Mouse (Mus musculus): Measurements from ENCODE around the gene Nkiras2. TPM values are rescaled to one million over a fixed set of nuclear protein-coding genes. Genes with fewer than 3 reads are reported as not detected.
"Not testable (repeated sequence)": the region's sequence is repeated elsewhere in the genome, so short reads cannot be mapped to it uniquely, and the experiment has no call there.

Gene Nkiras2
- polyA plus RNA-seq, 1 experiment from 2014 or later, result 58.7 TPM

DNA sequence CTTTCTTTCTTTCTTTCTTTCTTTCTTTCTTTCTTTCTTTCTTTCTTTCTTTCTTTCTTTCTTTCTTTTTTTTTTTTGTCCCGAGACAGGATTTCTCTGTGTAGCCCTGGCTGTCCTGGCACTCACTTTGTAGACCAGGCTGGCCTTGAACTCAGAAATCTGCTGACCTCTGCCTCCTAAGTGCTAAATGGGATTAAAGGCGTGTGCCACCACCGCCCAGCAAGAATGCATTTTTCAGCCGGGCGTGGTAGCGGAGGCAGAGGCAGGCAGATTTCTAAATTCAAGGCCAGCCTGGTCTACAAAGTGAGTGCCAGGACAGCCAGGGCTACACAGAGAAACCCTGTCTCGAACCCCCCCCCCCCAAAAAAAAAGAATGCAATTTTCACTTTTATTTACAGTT is 2.2 kb upstream of the Nkiras2 start:
- not testable (repeated sequence) for H3K36me3 ChIP-seq; ATAC-seq (ENCODE audit: borderline replicate concordance, extremely low read depth, low FRiP score, low TSS enrichment); H3K9ac ChIP-seq; H3K27ac ChIP-seq; H3K27me3 ChIP-seq; H3K4me2 ChIP-seq; H3K9me3 ChIP-seq; H3K4me3 ChIP-seq
- peaks cover 23% of the 10 kb centered on the region for H3K4me1 ChIP-seq
- WGBS, result 87% methylated on average over 7 of the region's 7 CpGs

DNA sequence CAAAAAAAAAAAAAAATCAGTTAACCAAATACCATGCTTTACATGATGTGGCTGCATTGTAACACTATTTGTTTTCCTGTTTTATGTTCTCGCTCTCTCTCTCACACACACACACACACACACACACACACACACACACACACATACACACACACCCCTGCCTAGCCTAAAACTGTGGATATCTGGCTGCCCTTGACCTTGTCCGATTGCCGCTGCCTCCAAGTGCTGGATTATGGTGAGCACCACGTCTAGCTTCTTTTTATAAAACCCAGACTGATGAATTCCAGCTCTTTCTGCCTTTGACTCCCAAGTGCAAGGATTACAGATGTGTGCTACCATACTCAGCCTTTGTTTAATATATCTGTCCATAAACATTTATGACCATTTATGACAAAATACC is 1.6 kb upstream of the Nkiras2 start:
- Histone ChIP-seq H3K27me3 (no peaks in the 10 kb centered on the region), H3K4me3 (peak overlapping the region; percentile 81), H3K27ac (no peak overlapping the region), H3K9me3 (no peaks in the 10 kb centered on the region), H3K9ac (0 out of 2 replicates have a peak overlapping the region, but pooled peaks have one; percentile 70), H3K4me1 (peaks cover 27% of the 10 kb centered on the region), H3K4me2 (peak overlapping the region; percentile 85), H3K36me3 (no peaks in the 10 kb centered on the region)
- no peak for ATAC-seq (ENCODE audit: borderline replicate concordance, extremely low read depth, low FRiP score, low TSS enrichment)
- 89% methylated on average over 4 of the region's 4 CpGs for WGBS

- peak overlapping the region; percentile 92 for H3K27ac ChIP-seq
- peaks cover 35% of the 10 kb centered on the region for H3K4me1 ChIP-seq
- peak overlapping the region; percentile 85 for H3K4me2 ChIP-seq
- H3K4me3 ChIP-seq, result peak overlapping the region; percentile 81
- no peaks in the 10 kb centered on the region for H3K9me3 ChIP-seq
- under 1% methylated on average over 39 of the region's 40 CpGs for WGBS
- peak overlapping the region; percentile 70 for H3K9ac ChIP-seq
- peaks cover 1% of the 10 kb centered on the region; the same call in 1 of the 2 replicates for H3K36me3 ChIP-seq
- no peaks in the 10 kb centered on the region for H3K27me3 ChIP-seq
- ATAC-seq (ENCODE audit: borderline replicate concordance, extremely low read depth, low FRiP score, low TSS enrichment), result peak; percentile 94
Observed at GRCm38 (mm10) chr11:100619485-100619975, 486 bp downstream of the Nkiras2 start.

- no peak for ATAC-seq (ENCODE audit: borderline replicate concordance, extremely low read depth, low FRiP score, low TSS enrichment)
- Histone ChIP-seq H3K27ac (peak within 1 kb of the TSS; percentile 92), H3K4me1 (peaks cover 37% of the 10 kb centered on the region), H3K9ac (peak within 1 kb of the TSS; percentile 70), H3K9me3 (no peaks in the 10 kb centered on the region), H3K4me3 (peak within 1 kb of the TSS; percentile 81), H3K36me3 (peaks cover 6% of the 10 kb centered on the region; the same call in 1 of the 2 replicates), H3K4me2 (peak within 1 kb of the TSS; percentile 85), H3K27me3 (no peaks in the 10 kb centered on the region)
- 3% methylated on average over 11 of the region's 11 CpGs for WGBS
Observed at GRCm38 (mm10) chr11:100619982-100620381, 938 bp downstream of the Nkiras2 start, which contains the start of gene Dnajc7. Gene Dnajc7, minus strand, starts transcription at chr11:100620168.

GRCm38 (mm10) chr11:100622714-100623113 is 3.7 kb downstream of the Nkiras2 start:
- ATAC-seq (ENCODE audit: borderline replicate concordance, extremely low read depth, low FRiP score, low TSS enrichment), result peak; percentile 88
- Histone ChIP-seq H3K27me3 (no peaks in the 10 kb centered on the region), H3K4me1 (peaks cover 35% of the 10 kb centered on the region), H3K9ac (peak overlapping the region; percentile 90), H3K36me3 (peaks cover 17% of the 10 kb centered on the region), H3K9me3 (no peaks in the 10 kb centered on the region), H3K4me3 (peak overlapping the region; percentile 94), H3K27ac (peak overlapping the region; percentile 88), H3K4me2 (peak overlapping the region; percentile 61)
- 2% methylated on average over 24 of the region's 24 CpGs for WGBS

DNA sequence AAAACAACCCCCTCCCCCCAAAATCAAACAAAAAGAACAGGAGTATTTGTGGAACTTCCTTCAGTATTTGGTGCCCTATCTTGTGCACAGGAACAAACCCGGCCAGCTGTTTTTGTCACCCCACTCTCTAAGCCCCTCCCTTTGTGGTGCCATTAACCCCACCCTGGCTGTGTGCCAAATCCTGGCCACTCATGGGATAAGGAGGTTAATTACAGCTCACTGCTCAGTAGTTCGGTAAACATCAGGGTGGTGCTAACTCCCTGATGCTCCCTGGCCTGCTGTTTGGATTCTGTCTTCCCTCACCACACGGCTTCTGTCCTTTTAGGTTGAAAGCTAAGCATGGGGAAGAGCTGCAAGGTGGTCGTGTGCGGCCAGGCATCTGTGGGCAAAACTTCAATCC is 4.8 kb downstream of the Nkiras2 start:
- H3K27me3 ChIP-seq, result no peaks in the 10 kb centered on the region
- peak overlapping the region; percentile 94 for H3K4me3 ChIP-seq
- peaks cover 32% of the 10 kb centered on the region for H3K4me1 ChIP-seq
- 28% methylated on average over 5 of the region's 5 CpGs for WGBS
- H3K36me3 ChIP-seq, result peaks cover 17% of the 10 kb centered on the region
- no peaks in the 10 kb centered on the region for H3K9me3 ChIP-seq
- peak overlapping the region; percentile 90; the same call in 1 of the 2 replicates for H3K9ac ChIP-seq
- no peak for ATAC-seq (ENCODE audit: borderline replicate concordance, extremely low read depth, low FRiP score, low TSS enrichment)
- H3K4me2 ChIP-seq, result peak overlapping the region; percentile 61
- no peak overlapping the region for H3K27ac ChIP-seq

DNA sequence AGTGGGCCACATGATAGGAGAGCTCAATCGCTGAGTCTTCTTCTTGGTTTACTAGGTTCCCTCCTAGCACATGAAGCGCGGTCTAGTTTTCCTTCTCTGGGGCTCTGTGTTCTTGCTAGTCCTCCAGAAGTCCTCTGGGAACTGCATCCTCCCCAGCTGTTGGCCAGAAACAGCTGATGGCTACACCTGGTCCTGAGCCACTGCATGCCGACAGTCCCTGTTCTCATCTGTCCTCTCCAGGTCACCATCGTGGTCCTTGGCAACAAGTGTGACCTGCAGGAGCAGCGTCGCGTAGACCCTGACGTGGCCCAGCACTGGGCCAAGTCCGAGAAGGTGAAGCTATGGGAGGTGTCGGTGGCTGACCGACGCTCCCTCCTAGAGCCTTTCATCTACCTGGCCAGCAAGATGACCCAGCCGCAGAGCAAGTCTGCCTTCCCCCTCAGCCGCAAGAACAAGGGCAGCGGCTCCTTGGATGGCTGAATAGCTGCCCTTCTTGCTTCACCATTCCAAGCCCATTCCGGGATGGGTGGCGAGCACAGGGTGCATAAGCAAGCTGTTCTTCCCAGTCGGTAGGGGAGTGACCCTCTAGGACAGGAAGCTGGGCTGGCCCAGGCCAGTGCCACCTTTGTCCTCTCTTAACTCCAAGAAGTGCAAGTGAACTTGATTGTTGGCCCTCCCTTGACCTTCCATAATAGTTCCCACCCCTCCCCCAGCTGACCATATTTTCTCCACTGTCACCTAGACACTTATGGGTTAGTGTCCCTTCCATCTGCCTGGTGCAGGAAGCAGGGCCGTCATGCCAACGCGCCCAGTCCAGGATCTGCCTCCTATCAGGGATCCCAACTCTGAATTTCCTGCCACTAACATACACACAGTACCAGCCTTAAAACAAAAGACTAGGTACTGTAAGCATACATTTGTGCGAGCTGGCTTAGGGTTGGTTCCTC is 7.0 kb downstream of the Nkiras2 start:
- Histone ChIP-seq H3K4me3 (no peak overlapping the region), H3K9ac (no peak overlapping the region), H3K4me1 (peaks cover 27% of the 10 kb centered on the region), H3K36me3 (peaks cover 17% of the 10 kb centered on the region), H3K27me3 (no peaks in the 10 kb centered on the region), H3K9me3 (no peaks in the 10 kb centered on the region), H3K27ac (0 out of 2 replicates have a peak overlapping the region, but pooled peaks have one; percentile 2), H3K4me2 (no peak overlapping the region)
- 90% methylated on average over 23 of the region's 23 CpGs for WGBS
- ATAC-seq (ENCODE audit: borderline replicate concordance, extremely low read depth, low FRiP score, low TSS enrichment), result no peak

GRCm38 (mm10) chr11:100626701-100627195 is 7.7 kb downstream of the Nkiras2 start:
- Histone ChIP-seq H3K27me3 (no peaks in the 10 kb centered on the region), H3K9me3 (no peaks in the 10 kb centered on the region), H3K4me3 (no peak overlapping the region), H3K4me1 (peaks cover 27% of the 10 kb centered on the region), H3K27ac (0 out of 2 replicates have a peak overlapping the region, but pooled peaks have one; percentile 2), H3K36me3 (peaks cover 17% of the 10 kb centered on the region), H3K9ac (no peak overlapping the region), H3K4me2 (no peak overlapping the region)
- WGBS, result 18% methylated on average over 9 of the region's 9 CpGs
- ATAC-seq (ENCODE audit: borderline replicate concordance, extremely low read depth, low FRiP score, low TSS enrichment), result no peak

DNA sequence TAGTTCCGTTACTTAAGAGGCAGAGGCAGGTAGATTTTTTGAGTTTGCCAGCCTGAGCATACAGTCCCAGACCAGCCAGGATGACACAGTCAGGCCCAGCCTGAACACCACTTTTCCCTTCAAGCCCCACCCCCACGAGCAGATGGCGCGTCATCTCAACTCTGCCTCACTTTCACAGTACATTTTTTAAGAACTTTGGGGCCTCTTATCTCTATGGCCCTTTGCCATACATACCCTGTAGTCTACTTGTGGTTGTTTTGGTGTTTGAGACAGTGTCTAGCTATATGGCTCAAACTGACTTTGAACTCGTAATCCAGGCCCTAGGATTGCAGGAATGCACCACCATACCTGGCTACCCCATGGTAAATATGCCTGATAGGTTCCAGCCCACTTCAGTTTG is 9.0 kb downstream of the Nkiras2 start:
- no peaks in the 10 kb centered on the region for H3K9me3 ChIP-seq
- H3K4me2 ChIP-seq, result no peak overlapping the region
- H3K4me1 ChIP-seq, result peaks cover 22% of the 10 kb centered on the region
- H3K9ac ChIP-seq, result no peak overlapping the region
- H3K36me3 ChIP-seq, result peaks cover 17% of the 10 kb centered on the region
- WGBS, result 72% methylated on average over 5 of the region's 5 CpGs
- no peak overlapping the region for H3K4me3 ChIP-seq
- ATAC-seq (ENCODE audit: borderline replicate concordance, extremely low read depth, low FRiP score, low TSS enrichment), result no peak
- no peaks in the 10 kb centered on the region for H3K27me3 ChIP-seq
- no peak overlapping the region for H3K27ac ChIP-seq

GRCm38 (mm10) chr11:100628862-100629352 is 9.9 kb downstream of the Nkiras2 start:
- Histone ChIP-seq H3K4me3 (no peak overlapping the region), H3K4me1 (peaks cover 18% of the 10 kb centered on the region), H3K27ac (no peak overlapping the region), H3K36me3 (peaks cover 17% of the 10 kb centered on the region), H3K27me3 (0 out of 2 replicates have a peak, but pooled peaks cover under 1% of the 10 kb centered on the region), H3K4me2 (no peak overlapping the region), H3K9ac (no peak overlapping the region), H3K9me3 (no peaks in the 10 kb centered on the region)
- 42% methylated on average over 13 of the region's 13 CpGs for WGBS
- no peak for ATAC-seq (ENCODE audit: borderline replicate concordance, extremely low read depth, low FRiP score, low TSS enrichment)

DNA sequence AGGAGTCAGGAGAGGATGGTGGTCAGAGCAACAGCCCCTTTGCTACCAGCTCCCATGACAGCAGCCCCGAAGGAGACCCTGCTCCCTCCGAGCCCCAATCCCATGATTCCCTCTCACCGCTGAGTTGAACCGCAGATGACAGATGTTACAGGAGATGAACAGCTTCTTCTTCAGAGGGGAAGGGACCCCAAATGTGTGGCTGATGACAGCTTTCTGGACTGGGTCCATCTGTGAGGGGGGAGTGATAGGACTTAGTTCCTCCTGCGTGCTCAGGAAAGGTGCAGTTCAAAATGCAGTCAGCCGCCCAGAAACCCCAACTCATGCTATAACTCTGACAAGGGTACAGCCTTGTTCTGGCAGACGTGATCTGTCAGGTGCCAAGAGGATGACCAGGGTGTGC is 15.5 kb downstream of the Nkiras2 start:
- no peak overlapping the region for H3K9ac ChIP-seq
- no peaks in the 10 kb centered on the region for H3K9me3 ChIP-seq
- H3K4me2 ChIP-seq, result no peak overlapping the region
- no peaks in the 10 kb centered on the region for H3K36me3 ChIP-seq
- 51% methylated on average over 7 of the region's 7 CpGs for WGBS
- H3K4me3 ChIP-seq, result no peak overlapping the region
- H3K27me3 ChIP-seq, result peaks cover 11% of the 10 kb centered on the region
- ATAC-seq (ENCODE audit: borderline replicate concordance, extremely low read depth, low FRiP score, low TSS enrichment), result no peak
- H3K4me1 ChIP-seq, result no peaks in the 10 kb centered on the region
- H3K27ac ChIP-seq, result no peak overlapping the region
